Mouse (Mus musculus): ENCODE results near the gene Olfr1262.

- TF ChIP-seq CTCF (IDR thresholded peaks at IDR 0.05; ENCODE audit: low read depth, low read length): no peak
- TF ChIP-seq GATA1 (IDR thresholded peaks at IDR 0.05; ENCODE audit: borderline replicate concordance, low read length): no peak
- no peak for TF ChIP-seq TAL1 (conservative IDR thresholded peaks at IDR 0.05; ENCODE audit: low read depth, low read length)
Measured at GRCm38 (mm10) chr2:89990921-89991320, 9.0 kb upstream of the Olfr1262 start, which contains the start of gene Olfr1261.

Measured in G1E (cell line).